Mouse (Mus musculus): ENCODE measurements around the gene Dbndd2. TPM values are rescaled to one million over a fixed set of nuclear protein-coding genes. Genes with fewer than 3 reads are reported as not detected.

Dbndd2 gene
- 48.8 TPM for polyA plus RNA-seq (2021)

- POLR2A ChIA-PET = interaction anchor here (1.0 to 2.6 kb wide), 6 partner anchors 11 to 46 kb away, joined by 3 to 10 read pairs (median 4); no protein-coding TSS in a partner anchor
- DNase-seq (ENCODE audit: low read depth, low spot score) = no peak
- in situ Hi-C loops (cut with MboI; ENCODE audit: low pct_unique_long_range_greater_than_20kb) = no loop called here
- H3K27me3 ChIP-seq = no peaks in the 10 kb centered on the region
- CTCF ChIA-PET = interaction anchor here (0.6 to 3.2 kb wide), 8 partner anchors 10 to 68 kb away, joined by 3 to 17 read pairs (median 4); partner anchors contain the start of gene Trp53tg5
- TF ChIP-seq CTCF (IDR thresholded peaks at IDR 0.05) = no peak
- peak; percentile 72 for ATAC-seq
Measured at GRCm38 (mm10) chr2:164485681-164486257, at the start of gene Dbndd2. Dbndd2 (plus strand) TSS chr2:164486106.

- TF ChIP-seq CTCF (IDR thresholded peaks at IDR 0.05) = no peak
- POLR2A ChIA-PET = interaction anchor here (0.6 to 9.4 kb wide), 3 partner anchors 8 to 18 kb away, joined by 3 to 110 read pairs (median 3); partner anchors contain the start of gene Sys1
- DNase-seq (ENCODE audit: low read depth, low spot score) = no peak
- CTCF ChIA-PET = interaction anchor here (2.2 kb wide), 1 partner anchor 20 kb away, joined by 7 read pairs; the partner anchor contains the start of gene Sys1
- H3K27me3 ChIP-seq = no peaks in the 10 kb centered on the region
- no peak for ATAC-seq
- in situ Hi-C loops (cut with MboI; ENCODE audit: low pct_unique_long_range_greater_than_20kb) = no loop called here
Measured at GRCm38 (mm10) chr2:164436215-164436913, 49.5 kb upstream of the Dbndd2 start.

GRCm38 (mm10) chr2:164436961-164437360 is 48.9 kb upstream of the Dbndd2 start:
- in situ Hi-C loops (cut with MboI; ENCODE audit: low pct_unique_long_range_greater_than_20kb) = no loop called here
- H3K27me3 ChIP-seq = no peaks in the 10 kb centered on the region
- ATAC-seq (no peak), DNase-seq (ENCODE audit: low read depth, low spot score) (no peak)
- CTCF ChIA-PET = interaction anchor here (2.2 kb wide), 1 partner anchor 19 kb away, joined by 7 read pairs; the partner anchor contains the start of gene Sys1
- POLR2A ChIA-PET = interaction anchor here (9.4 kb wide), 1 partner anchor 17 kb away, joined by 110 read pairs; the partner anchor contains the start of gene Sys1
- TF ChIP-seq CTCF (IDR thresholded peaks at IDR 0.05) = no peak

- in situ Hi-C loops (cut with MboI; ENCODE audit: low pct_unique_long_range_greater_than_20kb) = no loop called here
- ATAC-seq (no peak), DNase-seq (ENCODE audit: low read depth, low spot score) (no peak)
- TF ChIP-seq CTCF (IDR thresholded peaks at IDR 0.05) = no peak
- ChIA-PET CTCF (interaction anchor here (0.8 to 5.2 kb wide), 4 partner anchors 15 to 29 kb away, joined by 3 to 18 read pairs (median 12); partner anchors contain the start of gene Sys1), POLR2A (interaction anchor here (0.6 to 9.4 kb wide), 3 partner anchors 9 to 1448 kb away, joined by 3 to 110 read pairs (median 8); partner anchors contain the start of gene Sys1)
- H3K27me3 ChIP-seq = no peaks in the 10 kb centered on the region
Measured at GRCm38 (mm10) chr2:164437710-164438109, 48.2 kb upstream of the Dbndd2 start.

- POLR2A ChIA-PET = interaction anchor here (0.6 to 9.4 kb wide), 5 partner anchors 10 to 1448 kb away, joined by 3 to 110 read pairs (median 5); partner anchors contain the start of gene Sys1
- no peak for DNase-seq (ENCODE audit: low read depth, low spot score)
- no peak for ATAC-seq
- CTCF ChIA-PET = interaction anchor here (0.8 to 5.2 kb wide), 9 partner anchors 10 to 80 kb away, joined by 3 to 18 read pairs (median 6); partner anchors contain the start of genes Sys1 and Trp53tg5
- no peaks in the 10 kb centered on the region for H3K27me3 ChIP-seq
- in situ Hi-C loops (cut with MboI; ENCODE audit: low pct_unique_long_range_greater_than_20kb) = no loop called here
- no peak for TF ChIP-seq CTCF (IDR thresholded peaks at IDR 0.05)
Measured at GRCm38 (mm10) chr2:164438257-164438656, 47.6 kb upstream of the Dbndd2 start.

GRCm38 (mm10) chr2:164439001-164439421 is 46.9 kb upstream of the Dbndd2 start:
- no peaks in the 10 kb centered on the region for H3K27me3 ChIP-seq
- DNase-seq (ENCODE audit: low read depth, low spot score) (peak; percentile 89), ATAC-seq (peak; percentile 38)
- POLR2A ChIA-PET = interaction anchor here (0.8 to 9.4 kb wide), 5 partner anchors 10 to 72 kb away, joined by 3 to 110 read pairs (median 5); partner anchors contain the start of gene Sys1
- no peak for TF ChIP-seq CTCF (IDR thresholded peaks at IDR 0.05)
- in situ Hi-C loops (cut with MboI; ENCODE audit: low pct_unique_long_range_greater_than_20kb) = no loop called here
- CTCF ChIA-PET = interaction anchor here (1.0 to 5.2 kb wide), 9 partner anchors 9 to 79 kb away, joined by 3 to 18 read pairs (median 6); partner anchors contain the start of genes Gm20458, Sys1 and Trp53tg5

GRCm38 (mm10) chr2:164440314-164440713 is 45.6 kb upstream of the Dbndd2 start:
- DNase-seq (ENCODE audit: low read depth, low spot score) (no peak), ATAC-seq (no peak)
- no peak for TF ChIP-seq CTCF (IDR thresholded peaks at IDR 0.05)
- no peaks in the 10 kb centered on the region for H3K27me3 ChIP-seq
- in situ Hi-C loops (cut with MboI; ENCODE audit: low pct_unique_long_range_greater_than_20kb) = no loop called here
- POLR2A ChIA-PET = interaction anchor here (0.6 to 9.4 kb wide), 8 partner anchors 8 to 46 kb away, joined by 3 to 110 read pairs (median 4); partner anchors contain the start of genes Dbndd2 and Sys1
- CTCF ChIA-PET = interaction anchor here (1.0 to 5.2 kb wide), 4 partner anchors 8 to 23 kb away, joined by 3 to 18 read pairs (median 6); no protein-coding TSS in a partner anchor

- POLR2A ChIA-PET = interaction anchor here (1.2 to 9.4 kb wide), 5 partner anchors 9 to 81 kb away, joined by 3 to 110 read pairs (median 5); partner anchors contain the start of gene Sys1
- no peak for ATAC-seq
- no peak for TF ChIP-seq CTCF (IDR thresholded peaks at IDR 0.05)
- no peak for DNase-seq (ENCODE audit: low read depth, low spot score)
- in situ Hi-C loops (cut with MboI; ENCODE audit: low pct_unique_long_range_greater_than_20kb) = no loop called here
- CTCF ChIA-PET = interaction anchor here (1.0 to 5.2 kb wide), 4 partner anchors 11 to 77 kb away, joined by 3 to 18 read pairs (median 4); no protein-coding TSS in a partner anchor
- H3K27me3 ChIP-seq = no peaks in the 10 kb centered on the region
Measured at GRCm38 (mm10) chr2:164441155-164441554, 44.8 kb upstream of the Dbndd2 start.

- ATAC-seq (no peak), DNase-seq (ENCODE audit: low read depth, low spot score) (no peak)
- no peak for TF ChIP-seq CTCF (IDR thresholded peaks at IDR 0.05)
- H3K27me3 ChIP-seq = no peaks in the 10 kb centered on the region
- POLR2A ChIA-PET = interaction anchor here (1.3 to 9.4 kb wide), 4 partner anchors 10 to 80 kb away, joined by 3 to 110 read pairs (median 20); partner anchors contain the start of gene Sys1
- CTCF ChIA-PET = interaction anchor here (1.3 to 5.2 kb wide), 4 partner anchors 15 to 77 kb away, joined by 3 to 18 read pairs (median 4); partner anchors contain the start of genes Gm20458 and Sys1
- in situ Hi-C loops (cut with MboI; ENCODE audit: low pct_unique_long_range_greater_than_20kb) = no loop called here
Measured at GRCm38 (mm10) chr2:164441731-164442130, 44.2 kb upstream of the Dbndd2 start.

All from Patski (cell line).